Mouse (Mus musculus): Measurements from ENCODE around the gene Htra1.

Gene Htra1

GRCm38 (mm10) chr7:130968537-130968936 is 32.6 kb downstream of the Htra1 start:
- no peak for DNase-seq

GRCm38 (mm10) chr7:130969076-130969475 is 33.2 kb downstream of the Htra1 start:
- no peak for DNase-seq

GRCm38 (mm10) chr7:130969507-130969906 is 33.6 kb downstream of the Htra1 start:
- DNase-seq = no peak

- no peak for DNase-seq
These were observed 36.9 kb downstream of the Htra1 start for GRCm38 (mm10) chr7:130972767-130973166.

- DNase-seq = no peak
These were observed 40.5 kb downstream of the Htra1 start for GRCm38 (mm10) chr7:130976305-130976935.

- peak; percentile 85 for DNase-seq
These were observed 42.0 kb downstream of the Htra1 start for GRCm38 (mm10) chr7:130977794-130978521.

- no peak for DNase-seq
These were observed 42.6 kb downstream of the Htra1 start for GRCm38 (mm10) chr7:130978545-130978944.

GRCm38 (mm10) chr7:130980130-130980529 is 44.2 kb downstream of the Htra1 start:
- no peak for DNase-seq

GRCm38 (mm10) chr7:130982371-130982770 is 46.5 kb downstream of the Htra1 start:
- DNase-seq = no peak

- DNase-seq = no peak
These were observed 47.0 kb downstream of the Htra1 start for GRCm38 (mm10) chr7:130982881-130983280.

GRCm38 (mm10) chr7:130984294-130984693 is 48.4 kb downstream of the Htra1 start:
- DNase-seq = no peak

GRCm38 (mm10) chr7:130985193-130985592 is 49.3 kb downstream of the Htra1 start:
- DNase-seq = no peak

GRCm38 (mm10) chr7:130985716-130986115 is 49.8 kb downstream of the Htra1 start:
- DNase-seq = no peak

- DNase-seq = no peak
These were observed 52.2 kb downstream of the Htra1 start for GRCm38 (mm10) chr7:130988146-130988545.

- DNase-seq = no peak
These were observed 53.5 kb downstream of the Htra1 start for GRCm38 (mm10) chr7:130989371-130989770.

GRCm38 (mm10) chr7:130991174-130991789 is 55.4 kb downstream of the Htra1 start:
- no peak for DNase-seq

- DNase-seq = no peak
These were observed 58.0 kb downstream of the Htra1 start for GRCm38 (mm10) chr7:130993907-130994306.

GRCm38 (mm10) chr7:131001976-131002726 is 66.2 kb downstream of the Htra1 start:
- DNase-seq = no peak

- DNase-seq = no peak
These were observed 68.2 kb downstream of the Htra1 start for GRCm38 (mm10) chr7:131004071-131004470.

GRCm38 (mm10) chr7:131007221-131007620 is 71.3 kb downstream of the Htra1 start:
- DNase-seq = no peak

- DNase-seq = no peak
These were observed 73.3 kb downstream of the Htra1 start for GRCm38 (mm10) chr7:131009178-131009577.

GRCm38 (mm10) chr7:131011901-131012300 is 76.0 kb downstream of the Htra1 start:
- DNase-seq = no peak

- DNase-seq = no peak
These were observed 83.3 kb downstream of the Htra1 start for GRCm38 (mm10) chr7:131019181-131019580.
